Mouse (Mus musculus): ENCODE data around the gene Pnpla8.

Gene Pnpla8

DNA sequence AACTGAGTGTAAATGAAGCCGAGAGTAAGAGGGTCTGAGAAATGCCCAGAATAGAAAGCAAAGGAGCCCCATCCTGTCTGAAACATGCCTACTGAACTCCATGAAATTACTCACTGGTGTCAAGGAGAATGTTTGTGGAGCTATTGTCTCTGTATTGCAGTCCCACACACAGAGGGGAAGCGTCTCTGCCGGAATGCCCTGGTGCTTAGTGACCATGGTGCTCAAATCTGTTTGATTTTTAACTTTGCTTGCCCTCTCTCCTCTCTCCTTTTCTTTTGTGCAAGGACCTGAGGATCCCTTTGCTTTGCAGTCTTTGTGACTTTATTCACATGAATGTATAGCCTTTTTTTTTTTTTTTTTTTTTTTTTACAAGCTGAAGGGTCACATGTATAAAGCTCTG is 136.3 kb downstream of the Pnpla8 start:
- no peak for DNase-seq

DNA sequence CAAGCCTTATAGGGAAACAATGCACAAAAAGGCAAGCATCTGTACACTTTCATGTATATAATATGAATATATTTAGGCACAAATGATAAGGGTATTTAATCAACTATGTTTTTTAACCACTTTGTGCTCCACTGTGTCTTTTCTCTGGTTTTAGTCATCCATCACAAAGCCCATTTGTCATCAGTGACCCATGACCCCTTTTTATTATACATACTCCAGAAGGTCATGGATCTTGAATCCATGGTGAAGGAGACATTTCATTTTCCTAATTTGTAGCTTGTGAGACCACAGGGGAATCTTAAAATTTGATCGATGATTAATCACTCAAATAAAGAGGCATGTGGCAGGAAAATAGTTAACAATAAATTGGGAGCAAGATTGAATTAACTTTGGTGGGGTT is 136.7 kb downstream of the Pnpla8 start:
- no peak for DNase-seq

DNA sequence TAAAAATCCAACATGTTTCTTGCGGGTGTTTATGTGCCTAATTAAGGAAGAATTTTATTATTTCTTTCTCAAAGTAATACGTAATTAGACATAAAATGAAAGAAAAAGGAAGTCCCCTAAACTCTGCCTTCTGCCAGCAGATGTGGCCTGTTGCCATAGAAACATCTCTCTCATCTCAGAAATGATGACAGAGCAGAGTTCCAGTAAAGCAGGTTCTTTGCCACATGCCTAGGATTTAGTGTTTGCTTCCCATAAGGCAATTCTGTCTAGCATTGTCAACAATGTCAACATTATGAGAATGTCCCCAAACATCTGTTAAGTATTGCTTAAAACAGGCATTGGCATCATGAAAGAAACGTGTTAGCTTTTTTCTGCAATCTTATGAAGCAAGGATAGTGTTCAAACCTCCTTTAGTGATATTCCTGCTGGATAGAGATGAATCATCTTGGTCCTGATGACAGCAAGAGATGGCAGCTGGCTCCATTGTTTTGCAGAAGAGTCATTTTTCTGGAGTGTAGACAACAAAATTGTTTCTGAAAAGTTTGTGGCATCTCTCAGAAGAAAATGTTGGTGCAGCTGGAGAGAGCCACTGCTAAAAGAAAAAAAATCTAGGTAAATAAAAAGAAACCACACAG is 150.0 kb downstream of the Pnpla8 start:
- DNase-seq = no peak
